Mouse (Mus musculus) brown adipose tissue, adult 24 weeks (tissue): ENCODE data around the gene Tgoln1. TPM values are rescaled to one million over a fixed set of nuclear protein-coding genes. Genes with fewer than 3 reads are reported as not detected.

ENCODE experiments used
- H3K27ac ChIP-seq: fragments of 200-500 bp; replicated peaks from 2 replicates; pipeline ENCODE4 v1.5.1; 2012; ENCODE audit warnings: low read depth, mild to moderate bottlenecking, low read length
- H3K4me1 ChIP-seq: fragments of 200-500 bp; 2 replicates; pipeline ENCODE4 v1.6.1; 2012; ENCODE audit warnings: low read length, mixed read lengths; ENCODE audit not compliant: control insufficient read depth, insufficient read depth, insufficient read length
- H3K4me3 ChIP-seq: fragments of 200-500 bp; 2 replicates; pipeline ENCODE4 v1.5.1; 2012; ENCODE audit warnings: low read depth, mild to moderate bottlenecking, low read length, moderate library complexity; ENCODE audit not compliant: insufficient read depth
- polyA plus RNA-seq: library from polyadenylated mRNA; stranded (reverse); fragments of >200 nt; gene quantifications from 2 replicates; pipeline ENCODE4 v1.2.4, GENCODE M21; 2012; ENCODE audit not compliant: missing spikeins, insufficient read depth, insufficient read length

The Tgoln1 gene
- 115 and 176 TPM in 2 replicates for polyA plus RNA-seq

- peaks cover 5% of the 10 kb centered on the region for H3K4me1 ChIP-seq
- peak within 1 kb of the TSS; percentile 90 for H3K27ac ChIP-seq
- H3K4me3 ChIP-seq, result peak within 1 kb of the TSS; percentile 90
These were observed at the start of gene Tgoln1 for GRCm38 (mm10) chr6:72616643-72617288. Gene Tgoln1 (minus strand): TSS chr6:72617000.

GRCm38 (mm10) chr6:72664290-72664689 is 47.5 kb upstream of the Tgoln1 start:
- H3K4me1 ChIP-seq, result peaks cover 26% of the 10 kb centered on the region
- H3K4me3 ChIP-seq, result no peak overlapping the region
- H3K27ac ChIP-seq, result no peak overlapping the region; the same call in 1 of the 2 replicates

- Histone ChIP-seq H3K27ac (peak overlapping the region; percentile 55), H3K4me3 (no peak overlapping the region), H3K4me1 (peaks cover 26% of the 10 kb centered on the region)
These were observed 46.2 kb upstream of the Tgoln1 start for GRCm38 (mm10) chr6:72663000-72663399.

GRCm38 (mm10) chr6:72660391-72660720 is 43.6 kb upstream of the Tgoln1 start:
- Histone ChIP-seq H3K4me1 (peaks cover 33% of the 10 kb centered on the region), H3K27ac (peak overlapping the region; percentile 9; the same call in 1 of the 2 replicates)

GRCm38 (mm10) chr6:72659717-72660390 is 43.1 kb upstream of the Tgoln1 start:
- peak overlapping the region; percentile 9 for H3K27ac ChIP-seq
- no peak overlapping the region for H3K4me3 ChIP-seq
- peaks cover 33% of the 10 kb centered on the region for H3K4me1 ChIP-seq

More at GRCm38 (mm10) chr6:72660391-72660720, 43.6 kb upstream of the Tgoln1 start:
- H3K4me3 ChIP-seq, result no peak overlapping the region

GRCm38 (mm10) chr6:72658006-72658405 is 41.2 kb upstream of the Tgoln1 start:
- H3K4me1 ChIP-seq, result peaks cover 34% of the 10 kb centered on the region
- no peak overlapping the region for H3K27ac ChIP-seq

GRCm38 (mm10) chr6:72656053-72656442 is 39.2 kb upstream of the Tgoln1 start:
- 0 out of 2 replicates have a peak overlapping the region, but pooled peaks have one; percentile 10 for H3K27ac ChIP-seq
- H3K4me3 ChIP-seq, result 0 out of 2 replicates have a peak overlapping the region, but pooled peaks have one; percentile 58
- peaks cover 25% of the 10 kb centered on the region for H3K4me1 ChIP-seq

More at GRCm38 (mm10) chr6:72658006-72658405, 41.2 kb upstream of the Tgoln1 start:
- H3K4me3 ChIP-seq, result no peak overlapping the region

GRCm38 (mm10) chr6:72655309-72656052 is 38.7 kb upstream of the Tgoln1 start:
- H3K27ac ChIP-seq, result peak overlapping the region; percentile 62
- peak overlapping the region; percentile 58 for H3K4me3 ChIP-seq
- H3K4me1 ChIP-seq, result peaks cover 22% of the 10 kb centered on the region

GRCm38 (mm10) chr6:72654355-72654754 is 37.6 kb upstream of the Tgoln1 start:
- Histone ChIP-seq H3K4me1 (peaks cover 17% of the 10 kb centered on the region), H3K4me3 (no peak overlapping the region), H3K27ac (peak overlapping the region; percentile 62)

- Histone ChIP-seq H3K4me3 (no peak overlapping the region), H3K4me1 (peaks cover 17% of the 10 kb centered on the region), H3K27ac (no peak overlapping the region)
These were observed 36.6 kb upstream of the Tgoln1 start for GRCm38 (mm10) chr6:72653419-72653818.

GRCm38 (mm10) chr6:72650338-72650851 is 33.6 kb upstream of the Tgoln1 start:
- no peak overlapping the region for H3K27ac ChIP-seq

GRCm38 (mm10) chr6:72648002-72648595 is 31.3 kb upstream of the Tgoln1 start:
- Histone ChIP-seq H3K4me1 (no peaks in the 10 kb centered on the region), H3K27ac (no peak overlapping the region), H3K4me3 (no peak overlapping the region)

More at GRCm38 (mm10) chr6:72650338-72650851, 33.6 kb upstream of the Tgoln1 start:
- Histone ChIP-seq H3K4me3 (no peak overlapping the region), H3K4me1 (peaks cover 7% of the 10 kb centered on the region)

GRCm38 (mm10) chr6:72647383-72647820 is 30.6 kb upstream of the Tgoln1 start:
- no peak overlapping the region for H3K4me3 ChIP-seq
- H3K4me1 ChIP-seq, result no peaks in the 10 kb centered on the region
- H3K27ac ChIP-seq, result no peak overlapping the region

GRCm38 (mm10) chr6:72645364-72645763 is 28.6 kb upstream of the Tgoln1 start:
- H3K4me3 ChIP-seq, result no peak overlapping the region
- no peaks in the 10 kb centered on the region for H3K4me1 ChIP-seq
- H3K27ac ChIP-seq, result no peak overlapping the region
